Mouse (Mus musculus): ENCODE results near the gene Spa17. TPM values are rescaled to one million over a fixed set of nuclear protein-coding genes. Genes with fewer than 3 reads are reported as not detected.

Spa17 gene
- total RNA-seq, 2 experiments from 2014 or later: 3.4 to 3.9 TPM

- intact Hi-C loops (cut with DNase I): loop anchor here (5.0 kb wide), 1 partner anchor 44 kb away; the partner anchor contains the start of gene Spa17
- peak; percentile 53 to 59 for DNase-seq
Observed at GRCm38 (mm10) chr9:37567892-37568604, 45.5 kb downstream of the Spa17 start.

- no peak for DNase-seq
- intact Hi-C loops (cut with DNase I): loop anchor here (5.0 kb wide), 1 partner anchor 45 kb away; the partner anchor contains the start of gene Spa17
Observed at GRCm38 (mm10) chr9:37567454-37567853, 46.1 kb downstream of the Spa17 start.

- intact Hi-C loops (cut with DNase I): loop anchor here (5.0 kb wide), 1 partner anchor 45 kb away; the partner anchor contains the start of gene Spa17
- no peak for DNase-seq
Observed at GRCm38 (mm10) chr9:37567019-37567418, 46.5 kb downstream of the Spa17 start.

- intact Hi-C loops (cut with DNase I): no loop called here
- no peak for DNase-seq
Observed at GRCm38 (mm10) chr9:37563805-37564204, 49.7 kb downstream of the Spa17 start.

- intact Hi-C loops (cut with DNase I): no loop called here
- DNase-seq: no peak
Observed at GRCm38 (mm10) chr9:37560617-37561016, 52.9 kb downstream of the Spa17 start.

- intact Hi-C loops (cut with DNase I): no loop called here
- DNase-seq: no peak
Observed at GRCm38 (mm10) chr9:37556366-37556765, 57.2 kb downstream of the Spa17 start.

GRCm38 (mm10) chr9:37554838-37555748 lies 58.4 kb downstream of the Spa17 start, which contains the start of gene Siae:
Siae (plus strand) TSS chr9:37555698.
- intact Hi-C loops (cut with DNase I): loop anchor here (5.0 kb wide), 1 partner anchor 57 kb away; the partner anchor contains the start of gene Spa17
- no peak for DNase-seq

GRCm38 (mm10) chr9:37554279-37554678 lies 59.2 kb downstream of the Spa17 start:
- intact Hi-C loops (cut with DNase I): loop anchor here (5.0 kb wide), 1 partner anchor 58 kb away; the partner anchor contains the start of gene Spa17
- no peak for DNase-seq

Other genes with a start within 250 kb of the Spa17 start
- under 1 TPM in 1 of 2 experiments, not detected in 1; 0.24 TPM for gene Hepacam, start 246.4 kb downstream of the Spa17 start, total RNA-seq (2021)
- gene Robo4, start 211.8 kb downstream of the Spa17 start, total RNA-seq (2021): 10 to 100 TPM; 40.9 to 50.6 TPM
- not detected for gene Robo3, start 180.5 kb downstream of the Spa17 start, total RNA-seq (2021)
- gene Msantd2, start 124.4 kb downstream of the Spa17 start, total RNA-seq (2021): 10 to 100 TPM; 11.7 to 16.4 TPM
- gene Esam, start 85.6 kb downstream of the Spa17 start, total RNA-seq (2021): 100 to 1,000 TPM; 125 to 131 TPM
- gene Vsig2, start 74.5 kb downstream of the Spa17 start, total RNA-seq (2021): 10 to 100 TPM in 1 of 2 experiments, 1 to 10 TPM in 1; 5.6 to 10.4 TPM
- gene Nrgn, start 60.8 kb downstream of the Spa17 start, total RNA-seq (2021): 1 to 10 TPM; 3.1 to 5.6 TPM
- 1 to 10 TPM; 8.7 to 9.8 TPM for gene Siae, start 58.0 kb downstream of the Spa17 start, total RNA-seq (2021)
- gene Tbrg1, start 43.6 kb upstream of the Spa17 start, total RNA-seq (2021): 10 to 100 TPM; 51.5 to 52.8 TPM
- not detected for gene Panx3, start 55.5 kb upstream of the Spa17 start, total RNA-seq (2021)
- not detected for gene Olfr160, start 102.5 kb upstream of the Spa17 start, total RNA-seq (2021)
- not detected for gene Olfr874, start 131.4 kb upstream of the Spa17 start, total RNA-seq (2021)
- gene Olfr875, start 158.1 kb upstream of the Spa17 start, total RNA-seq (2021): not detected
- gene Olfr876, start 189.3 kb upstream of the Spa17 start, total RNA-seq (2021): not detected
- not detected for gene Olfr877, start 240.5 kb upstream of the Spa17 start, total RNA-seq (2021)

Measured in heart, postnatal 10 days (tissue).